Mouse (Mus musculus): ENCODE data around the gene Ppp2ca. TPM values are rescaled to one million over a fixed set of nuclear protein-coding genes. Genes with fewer than 3 reads are reported as not detected.
"Not testable (repeated sequence)": the region's sequence is repeated elsewhere in the genome, so short reads cannot be mapped to it uniquely, and the experiment has no call there.

Gene Ppp2ca
- polyA plus RNA-seq, 1 experiment from 2014 or later = 128 TPM

- H3K27ac ChIP-seq (ENCODE audit: low read depth, low read length); H3K9ac ChIP-seq (ENCODE audit: low read depth, low read length); H3K4me2 ChIP-seq (replicated peaks; ENCODE audit: low read depth, low read length); H3K9me3 ChIP-seq (ENCODE audit: control insufficient read depth, low read length); ATAC-seq (ENCODE audit: low FRiP score); H3K4me1 ChIP-seq (replicated peaks; ENCODE audit: control insufficient read depth, insufficient read depth, low read length); H3K4me3 ChIP-seq (ENCODE audit: low read depth, low read length); H3K27me3 ChIP-seq (ENCODE audit: control insufficient read depth, insufficient read depth, low read length); DNase-seq (ENCODE audit: low spot score): not testable (repeated sequence)
- peaks cover 42% of the 10 kb centered on the region for H3K36me3 ChIP-seq (ENCODE audit: control insufficient read depth, insufficient read depth, low read length)
These were observed 21.9 kb downstream of the Ppp2ca start for GRCm38 (mm10) chr11:52120415-52120814.

DNA sequence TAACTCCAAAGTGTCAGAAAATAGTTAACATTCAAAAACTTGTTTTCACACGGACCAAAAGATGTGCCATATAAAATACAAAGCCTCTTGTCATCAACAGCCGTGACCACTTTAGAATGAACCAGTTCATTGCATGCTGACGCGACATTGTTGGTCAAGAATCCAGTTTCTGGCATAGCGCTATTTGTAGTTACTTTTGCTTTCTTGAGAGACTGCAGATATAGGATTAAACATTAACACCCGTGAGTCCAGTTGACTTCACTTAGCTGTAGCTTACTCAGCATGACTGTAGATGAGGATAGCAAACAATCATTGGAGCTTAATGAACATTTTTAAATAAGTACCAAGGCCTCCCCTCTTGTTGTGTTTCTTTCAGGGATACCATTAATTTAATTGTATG, 23.6 kb downstream of the Ppp2ca start:
- H3K4me1 ChIP-seq (replicated peaks; ENCODE audit: control insufficient read depth, insufficient read depth, low read length) = no peaks in the 10 kb centered on the region
- no peak overlapping the region for H3K4me3 ChIP-seq (ENCODE audit: low read depth, low read length)
- 94% methylated on average over 6 of the region's 6 CpGs for WGBS
- DNase-seq (ENCODE audit: low spot score) = no peak
- H3K36me3 ChIP-seq (ENCODE audit: control insufficient read depth, insufficient read depth, low read length) = peaks cover 42% of the 10 kb centered on the region
- no peak overlapping the region for H3K4me2 ChIP-seq (replicated peaks; ENCODE audit: low read depth, low read length)
- H3K27me3 ChIP-seq (ENCODE audit: control insufficient read depth, insufficient read depth, low read length) = no peaks in the 10 kb centered on the region
- H3K9me3 ChIP-seq (ENCODE audit: control insufficient read depth, low read length) = no peaks in the 10 kb centered on the region
- H3K27ac ChIP-seq (ENCODE audit: low read depth, low read length) = no peak overlapping the region
- ATAC-seq (ENCODE audit: low FRiP score) = no peak
- no peak overlapping the region for H3K9ac ChIP-seq (ENCODE audit: low read depth, low read length)

DNA sequence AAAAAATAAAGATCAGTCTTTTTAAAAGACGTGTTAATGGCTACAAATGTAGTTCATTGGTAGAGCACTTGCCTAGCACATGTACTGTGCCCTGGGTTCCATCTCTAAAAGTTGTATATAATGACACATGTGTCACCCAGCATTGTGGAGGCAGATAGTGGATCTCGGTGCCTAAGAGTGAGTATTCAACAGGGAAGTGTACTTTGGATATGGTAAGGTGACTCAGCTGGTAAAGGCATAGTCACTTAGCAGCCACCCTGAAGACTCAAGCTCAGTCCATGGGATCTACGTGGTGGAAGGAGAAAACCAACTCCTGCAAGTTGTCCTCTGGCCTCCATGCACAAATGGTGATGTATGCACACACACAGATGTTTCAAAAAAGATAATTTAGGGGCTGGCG, 26.0 kb downstream of the Ppp2ca start:
- H3K36me3 ChIP-seq (ENCODE audit: control insufficient read depth, insufficient read depth, low read length) = peaks cover 27% of the 10 kb centered on the region
- H3K4me2 ChIP-seq (replicated peaks; ENCODE audit: low read depth, low read length) = no peak overlapping the region
- H3K27ac ChIP-seq (ENCODE audit: low read depth, low read length) = no peak overlapping the region
- no peak overlapping the region for H3K4me3 ChIP-seq (ENCODE audit: low read depth, low read length)
- no peaks in the 10 kb centered on the region for H3K4me1 ChIP-seq (replicated peaks; ENCODE audit: control insufficient read depth, insufficient read depth, low read length)
- H3K27me3 ChIP-seq (ENCODE audit: control insufficient read depth, insufficient read depth, low read length) = no peaks in the 10 kb centered on the region
- 93% methylated on average over 4 of the region's 4 CpGs for WGBS
- H3K9me3 ChIP-seq (ENCODE audit: control insufficient read depth, low read length) = no peaks in the 10 kb centered on the region
- no peak for DNase-seq (ENCODE audit: low spot score)
- H3K9ac ChIP-seq (ENCODE audit: low read depth, low read length) = no peak overlapping the region
- no peak for ATAC-seq (ENCODE audit: low FRiP score)

DNA sequence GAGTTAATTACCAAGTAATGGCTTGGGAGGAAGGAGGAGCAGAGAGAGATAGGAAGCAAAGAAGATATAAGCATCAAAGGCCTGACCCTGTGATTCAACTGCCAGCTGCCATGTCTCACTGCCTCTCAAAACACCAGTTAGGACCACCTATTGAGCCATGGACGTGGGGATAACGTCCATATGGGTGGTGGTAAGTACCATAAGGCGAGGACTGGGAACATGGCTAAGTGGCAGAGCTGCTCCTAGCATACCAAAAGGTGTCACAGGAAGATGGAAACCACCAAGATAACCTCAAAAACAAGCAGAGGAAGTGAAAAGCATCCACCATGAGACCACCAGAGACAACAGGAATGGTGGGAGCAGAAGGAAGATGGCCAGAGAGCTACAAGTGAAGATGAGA, 28.7 kb downstream of the Ppp2ca start:
- no peaks in the 10 kb centered on the region for H3K4me1 ChIP-seq (replicated peaks; ENCODE audit: control insufficient read depth, insufficient read depth, low read length)
- no peak for DNase-seq (ENCODE audit: low spot score)
- 0 out of 2 replicates have a peak, but pooled peaks cover 10% of the 10 kb centered on the region for H3K36me3 ChIP-seq (ENCODE audit: control insufficient read depth, insufficient read depth, low read length)
- WGBS = 67% methylated on average over 3 of the region's 3 CpGs
- no peaks in the 10 kb centered on the region for H3K27me3 ChIP-seq (ENCODE audit: control insufficient read depth, insufficient read depth, low read length)
- H3K9ac ChIP-seq (ENCODE audit: low read depth, low read length) = no peak overlapping the region
- H3K4me3 ChIP-seq (ENCODE audit: low read depth, low read length) = no peak overlapping the region
- no peak overlapping the region for H3K4me2 ChIP-seq (replicated peaks; ENCODE audit: low read depth, low read length)
- no peaks in the 10 kb centered on the region for H3K9me3 ChIP-seq (ENCODE audit: control insufficient read depth, low read length)
- ATAC-seq (ENCODE audit: low FRiP score) = no peak
- no peak overlapping the region for H3K27ac ChIP-seq (ENCODE audit: low read depth, low read length)

DNA sequence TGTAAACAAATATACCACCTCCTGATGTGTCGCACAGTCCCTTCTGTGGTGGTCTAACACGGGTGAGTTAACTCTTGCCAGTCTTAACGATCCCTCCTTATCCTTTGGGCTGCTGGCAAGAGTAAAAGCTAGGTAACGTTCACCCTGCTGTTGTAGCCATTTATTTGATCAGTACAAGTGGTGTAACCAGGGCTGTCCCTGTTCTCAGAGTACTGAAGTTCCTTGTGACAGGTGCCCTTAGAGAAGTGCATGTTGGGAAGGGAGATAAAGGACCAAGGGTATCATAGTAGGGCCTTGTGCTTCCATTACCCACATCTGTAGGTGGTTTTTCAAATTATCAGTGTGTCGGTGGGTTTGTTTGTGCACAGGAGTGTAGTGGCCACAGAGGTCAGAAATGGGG, 29.3 kb downstream of the Ppp2ca start:
- no peak overlapping the region for H3K4me3 ChIP-seq (ENCODE audit: low read depth, low read length)
- no peak overlapping the region for H3K27ac ChIP-seq (ENCODE audit: low read depth, low read length)
- H3K4me2 ChIP-seq (replicated peaks; ENCODE audit: low read depth, low read length) = no peak overlapping the region
- DNase-seq (ENCODE audit: low spot score) (no peak), ATAC-seq (ENCODE audit: low FRiP score) (no peak)
- H3K4me1 ChIP-seq (replicated peaks; ENCODE audit: control insufficient read depth, insufficient read depth, low read length) = no peaks in the 10 kb centered on the region
- WGBS = 72% methylated on average over 5 of the region's 5 CpGs
- H3K27me3 ChIP-seq (ENCODE audit: control insufficient read depth, insufficient read depth, low read length) = no peaks in the 10 kb centered on the region
- 0 out of 2 replicates have a peak, but pooled peaks cover 7% of the 10 kb centered on the region for H3K36me3 ChIP-seq (ENCODE audit: control insufficient read depth, insufficient read depth, low read length)
- no peaks in the 10 kb centered on the region for H3K9me3 ChIP-seq (ENCODE audit: control insufficient read depth, low read length)
- H3K9ac ChIP-seq (ENCODE audit: low read depth, low read length) = no peak overlapping the region

DNA sequence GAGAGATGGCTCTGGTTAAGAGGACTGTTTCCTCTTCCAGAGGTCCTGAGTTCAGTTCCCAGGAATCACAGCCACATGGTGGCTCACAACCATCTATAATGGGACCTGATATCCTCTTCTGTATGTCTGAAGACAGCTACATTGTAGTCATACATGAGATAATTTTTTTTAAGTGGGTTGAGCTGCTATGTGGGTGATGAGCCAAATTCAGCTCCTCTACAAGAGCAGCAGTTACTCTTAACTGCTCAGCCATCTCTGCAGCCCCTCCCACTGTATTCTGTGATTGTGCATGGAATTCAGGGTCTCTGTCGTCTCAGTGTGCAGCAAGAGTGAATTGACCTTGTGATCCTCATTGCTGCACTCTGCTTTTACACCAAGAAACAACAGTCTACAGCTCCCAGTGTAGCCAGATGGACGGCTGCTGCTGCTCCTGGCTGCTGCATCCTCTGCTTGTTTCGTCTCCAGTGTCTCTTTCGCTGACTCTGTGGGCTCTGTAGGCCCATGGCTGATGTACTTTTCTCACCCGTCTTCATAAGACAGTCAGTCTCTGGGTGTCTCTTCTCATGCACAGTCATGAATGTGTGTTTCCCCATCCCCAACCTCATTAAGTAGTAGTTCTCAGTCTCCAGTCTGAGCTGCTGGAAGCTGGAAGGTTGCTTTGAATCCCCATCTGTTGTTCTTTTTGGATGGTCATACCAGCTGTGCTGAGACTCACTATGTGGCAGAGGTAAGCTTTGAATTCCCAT, 30.0 kb downstream of the Ppp2ca start:
- DNase-seq (ENCODE audit: low spot score) = no peak
- H3K27me3 ChIP-seq (ENCODE audit: control insufficient read depth, insufficient read depth, low read length) = no peaks in the 10 kb centered on the region
- 63% methylated on average over 5 of the region's 5 CpGs for WGBS
- no peaks in the 10 kb centered on the region for H3K9me3 ChIP-seq (ENCODE audit: control insufficient read depth, low read length)
- no peak overlapping the region for H3K4me3 ChIP-seq (ENCODE audit: low read depth, low read length)
- no peak overlapping the region for H3K9ac ChIP-seq (ENCODE audit: low read depth, low read length)
- H3K36me3 ChIP-seq (ENCODE audit: control insufficient read depth, insufficient read depth, low read length) = 0 out of 2 replicates have a peak, but pooled peaks cover 7% of the 10 kb centered on the region
- H3K4me1 ChIP-seq (replicated peaks; ENCODE audit: control insufficient read depth, insufficient read depth, low read length) = no peaks in the 10 kb centered on the region
- ATAC-seq (ENCODE audit: low FRiP score) = no peak
- H3K27ac ChIP-seq (ENCODE audit: low read depth, low read length) = no peak overlapping the region
- H3K4me2 ChIP-seq (replicated peaks; ENCODE audit: low read depth, low read length) = no peak overlapping the region

DNA sequence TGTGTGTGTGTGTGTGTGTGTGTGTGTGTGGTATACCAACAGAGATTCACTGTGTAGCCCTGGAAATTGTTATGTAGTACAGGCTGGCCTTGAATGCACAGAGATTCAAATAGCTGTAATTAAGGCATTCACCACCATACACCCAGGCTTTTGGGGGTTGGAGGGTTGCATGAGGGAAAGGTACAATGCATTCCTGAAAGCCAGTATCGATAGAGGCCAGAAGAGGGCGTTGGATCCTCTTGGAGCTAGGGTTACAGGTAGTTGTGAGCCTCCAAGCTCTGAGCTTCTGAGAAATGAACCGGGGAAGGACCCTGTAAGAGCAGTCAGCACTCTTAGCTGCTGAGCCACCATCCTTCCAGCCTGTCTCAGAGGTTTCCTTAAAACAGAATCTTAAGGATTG, 30.7 kb downstream of the Ppp2ca start:
- Histone ChIP-seq H3K27me3 (ENCODE audit: control insufficient read depth, insufficient read depth, low read length) (no peaks in the 10 kb centered on the region), H3K4me1 (replicated peaks; ENCODE audit: control insufficient read depth, insufficient read depth, low read length) (no peaks in the 10 kb centered on the region), H3K9me3 (ENCODE audit: control insufficient read depth, low read length) (no peaks in the 10 kb centered on the region), H3K27ac (ENCODE audit: low read depth, low read length) (no peak overlapping the region), H3K36me3 (ENCODE audit: control insufficient read depth, insufficient read depth, low read length) (0 out of 2 replicates have a peak, but pooled peaks cover 6% of the 10 kb centered on the region), H3K4me3 (ENCODE audit: low read depth, low read length) (no peak overlapping the region), H3K9ac (ENCODE audit: low read depth, low read length) (no peak overlapping the region), H3K4me2 (replicated peaks; ENCODE audit: low read depth, low read length) (no peak overlapping the region)
- ATAC-seq (ENCODE audit: low FRiP score) (no peak), DNase-seq (ENCODE audit: low spot score) (no peak)
- WGBS = 30% methylated on average over 3 of the region's 3 CpGs

DNA sequence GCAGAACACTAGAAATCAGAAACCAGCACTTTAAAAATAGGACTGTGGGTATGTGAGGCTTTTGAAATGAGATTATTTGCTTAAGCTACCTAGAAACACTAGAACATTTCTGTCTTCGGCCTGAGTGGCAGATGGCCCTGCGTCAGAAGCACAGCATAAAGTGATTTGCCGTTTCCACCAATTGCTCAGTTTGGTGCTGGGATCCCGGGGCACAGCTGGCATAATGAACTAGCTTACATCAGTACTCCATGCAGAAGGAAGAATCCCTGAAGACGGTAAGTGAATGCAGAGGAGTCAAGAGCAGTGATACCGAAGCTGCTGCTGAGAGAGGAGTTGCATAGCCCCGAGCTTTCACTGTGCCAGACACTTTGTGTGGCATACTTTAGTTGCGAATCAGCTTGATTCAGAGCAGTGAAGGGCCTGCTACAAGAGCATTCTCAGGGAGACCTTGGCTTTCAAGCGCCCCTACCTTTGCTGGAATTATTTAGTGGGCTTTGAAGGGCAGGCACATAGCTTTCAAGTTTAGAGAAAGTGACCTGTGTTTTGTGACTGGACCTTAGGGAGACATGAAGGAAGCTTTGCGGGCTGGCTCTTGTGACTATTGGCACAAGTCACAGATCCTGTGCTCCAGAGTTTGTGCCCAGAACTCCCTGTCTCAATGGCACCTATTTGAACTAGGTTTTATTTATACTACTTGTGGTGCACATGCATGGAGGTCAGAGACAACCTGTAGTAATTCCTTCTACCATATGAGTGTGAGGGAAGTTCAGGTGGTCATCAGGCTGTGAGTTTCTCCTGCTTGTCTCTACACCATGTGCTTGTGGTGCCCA, 31.4 kb downstream of the Ppp2ca start:
- Histone ChIP-seq H3K27me3 (ENCODE audit: control insufficient read depth, insufficient read depth, low read length) (no peaks in the 10 kb centered on the region), H3K4me2 (replicated peaks; ENCODE audit: low read depth, low read length) (no peak overlapping the region), H3K9me3 (ENCODE audit: control insufficient read depth, low read length) (no peaks in the 10 kb centered on the region), H3K36me3 (ENCODE audit: control insufficient read depth, insufficient read depth, low read length) (no peaks in the 10 kb centered on the region), H3K27ac (ENCODE audit: low read depth, low read length) (no peak overlapping the region), H3K4me1 (replicated peaks; ENCODE audit: control insufficient read depth, insufficient read depth, low read length) (no peaks in the 10 kb centered on the region), H3K9ac (ENCODE audit: low read depth, low read length) (no peak overlapping the region), H3K4me3 (ENCODE audit: low read depth, low read length) (no peak overlapping the region)
- ATAC-seq (ENCODE audit: low FRiP score) = no peak
- no peak for DNase-seq (ENCODE audit: low spot score)
- 83% methylated on average over 10 of the region's 10 CpGs for WGBS

Data from hindbrain, embryonic 11.5 days (tissue).